Mouse (Mus musculus): ENCODE data around the gene Acox1. TPM values are rescaled to one million over a fixed set of nuclear protein-coding genes. Genes with fewer than 3 reads are reported as not detected.
A peak's percentile ranks its signal among the peaks of the same experiment; 100 is the strongest.

Gene Acox1
- polyA plus RNA-seq, 1 experiment from 2014 or later = 24.5 TPM

DNA sequence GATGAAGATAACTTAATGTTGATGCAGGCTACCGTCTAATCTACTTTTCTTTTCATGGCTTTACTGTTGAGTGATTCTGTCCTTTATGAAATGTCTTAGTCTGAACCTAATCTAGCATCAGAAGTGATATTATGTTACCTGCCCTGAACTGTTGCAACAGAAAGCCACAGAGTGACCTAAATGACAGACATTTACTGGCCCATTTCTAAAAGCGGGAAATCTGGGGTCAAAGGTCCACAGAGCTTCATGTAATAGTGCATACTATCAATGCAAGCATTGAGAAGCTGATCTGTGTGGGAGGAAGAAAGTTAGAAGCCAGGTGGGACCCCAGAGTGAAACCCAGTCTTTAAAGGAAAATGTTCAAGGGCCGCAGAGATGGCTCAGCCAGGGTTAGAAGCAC is 4.3 kb upstream of the Acox1 start:
- no peak overlapping the region for H3K4me3 ChIP-seq
- peaks cover 35% of the 10 kb centered on the region for H3K36me3 ChIP-seq
- no peaks in the 10 kb centered on the region for H3K9me3 ChIP-seq
- no peak overlapping the region for H3K27ac ChIP-seq
- H3K27me3 ChIP-seq (ENCODE audit: insufficient read depth, poor library complexity, severe bottlenecking) = no peaks in the 10 kb centered on the region
- H3K4me1 ChIP-seq = peaks cover 3% of the 10 kb centered on the region
- DNase-seq (ENCODE audit: low spot score) = no peak
- WGBS = 97% methylated on average over 3 of the region's 3 CpGs

DNA sequence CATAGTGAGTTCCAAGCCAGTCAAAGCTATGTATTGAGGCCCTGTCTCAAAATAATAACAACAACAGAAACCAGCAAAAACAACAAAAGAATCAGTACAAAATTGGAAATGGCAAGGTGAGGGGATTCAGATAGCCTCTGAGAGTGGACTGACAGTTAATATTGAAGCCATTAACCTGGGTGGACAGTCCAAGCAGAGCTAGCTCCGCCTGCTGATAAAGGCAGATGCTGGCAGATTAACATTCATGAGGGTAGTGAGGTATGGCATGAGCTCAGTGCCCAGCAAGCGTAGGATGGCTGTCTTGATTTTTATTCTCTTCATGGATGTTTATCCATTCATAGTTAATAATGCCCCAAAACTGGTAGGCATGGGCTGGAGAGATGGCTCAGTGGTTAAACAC is 2.3 kb upstream of the Acox1 start:
- peaks cover 35% of the 10 kb centered on the region for H3K36me3 ChIP-seq
- H3K27me3 ChIP-seq (ENCODE audit: insufficient read depth, poor library complexity, severe bottlenecking) = no peaks in the 10 kb centered on the region
- WGBS = 92% methylated on average over 2 of the region's 2 CpGs
- H3K4me1 ChIP-seq = peaks cover 12% of the 10 kb centered on the region
- DNase-seq (ENCODE audit: low spot score) = no peak
- no peak overlapping the region for H3K27ac ChIP-seq
- no peak overlapping the region for H3K4me3 ChIP-seq
- H3K9me3 ChIP-seq = no peaks in the 10 kb centered on the region

GRCm38 (mm10) chr11:116198132-116198531 is 713 bp downstream of the Acox1 start:
- peak overlapping the region; percentile 99 for H3K27ac ChIP-seq
- peaks cover 16% of the 10 kb centered on the region for H3K4me1 ChIP-seq
- 21% methylated on average over 13 of the region's 13 CpGs for WGBS
- no peaks in the 10 kb centered on the region for H3K9me3 ChIP-seq
- H3K27me3 ChIP-seq (ENCODE audit: insufficient read depth, poor library complexity, severe bottlenecking) = no peaks in the 10 kb centered on the region
- peaks cover 23% of the 10 kb centered on the region for H3K36me3 ChIP-seq
- DNase-seq (ENCODE audit: low spot score) = no peak
- peak overlapping the region; percentile 78 for H3K4me3 ChIP-seq

DNA sequence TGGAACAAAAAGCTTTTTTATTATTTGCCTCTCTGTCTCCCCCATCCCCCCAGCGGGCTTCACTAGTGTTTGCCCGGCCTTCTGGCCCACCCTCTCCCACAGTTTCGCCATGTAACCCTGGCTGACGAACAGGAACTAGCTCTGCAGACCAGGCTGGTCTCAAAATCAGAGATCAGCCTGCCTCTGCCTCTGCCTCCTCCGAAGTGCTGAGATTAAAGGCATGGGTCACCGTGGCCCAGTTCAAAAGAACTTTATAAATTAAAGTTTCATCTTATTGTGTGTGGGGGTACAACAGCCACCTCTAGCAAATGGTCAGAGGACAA is 1.3 kb downstream of the Acox1 start:
- peaks cover 23% of the 10 kb centered on the region for H3K36me3 ChIP-seq
- H3K4me1 ChIP-seq = peaks cover 16% of the 10 kb centered on the region
- H3K9me3 ChIP-seq = no peaks in the 10 kb centered on the region
- peak overlapping the region; percentile 78; the same call in 1 of the 2 replicates for H3K4me3 ChIP-seq
- DNase-seq (ENCODE audit: low spot score) = no peak
- peak overlapping the region; percentile 99; the same call in 1 of the 2 replicates for H3K27ac ChIP-seq
- no peaks in the 10 kb centered on the region for H3K27me3 ChIP-seq (ENCODE audit: insufficient read depth, poor library complexity, severe bottlenecking)
- WGBS = 89% methylated on average over 6 of the region's 6 CpGs

DNA sequence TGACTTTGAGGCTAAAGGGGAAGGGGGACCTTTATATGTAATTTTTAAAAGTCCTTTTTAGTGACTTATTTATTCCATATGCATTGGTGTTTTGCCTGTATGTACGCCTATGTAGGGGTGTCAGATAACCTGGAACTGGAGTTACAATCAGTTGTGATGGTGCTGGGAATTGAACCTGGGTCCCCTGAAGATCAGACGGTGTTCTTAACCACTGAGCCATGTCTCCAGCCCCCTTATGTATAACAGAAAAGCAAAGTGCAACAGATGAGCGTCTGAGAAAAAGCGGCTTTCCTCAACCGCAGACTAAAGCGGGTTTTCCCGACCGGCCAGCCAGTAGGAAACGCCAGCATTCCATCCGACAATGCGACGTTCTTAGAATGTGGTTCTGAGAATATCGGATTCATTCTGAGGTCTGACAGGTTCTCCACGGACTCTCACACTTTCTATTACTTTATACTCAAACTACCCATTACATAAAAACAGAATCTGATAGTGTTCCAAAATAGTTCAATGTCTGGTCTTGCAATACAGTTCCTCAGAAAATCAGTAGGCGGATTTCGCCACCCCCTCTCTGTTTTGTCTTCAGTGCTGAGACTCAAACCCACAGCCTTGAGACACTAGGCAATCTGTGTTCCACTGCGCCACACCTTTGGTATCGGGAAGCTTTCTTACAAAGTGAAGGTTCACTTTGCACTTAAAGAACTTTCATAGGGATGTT is 1.8 kb downstream of the Acox1 start:
- WGBS = 93% methylated on average over 18 of the region's 18 CpGs
- no peaks in the 10 kb centered on the region for H3K27me3 ChIP-seq (ENCODE audit: insufficient read depth, poor library complexity, severe bottlenecking)
- no peaks in the 10 kb centered on the region for H3K9me3 ChIP-seq
- DNase-seq (ENCODE audit: low spot score) = no peak
- peaks cover 23% of the 10 kb centered on the region for H3K36me3 ChIP-seq
- no peak overlapping the region for H3K4me3 ChIP-seq
- no peak overlapping the region for H3K27ac ChIP-seq
- H3K4me1 ChIP-seq = peaks cover 16% of the 10 kb centered on the region

GRCm38 (mm10) chr11:116196336-116196735 is 2.5 kb downstream of the Acox1 start:
- H3K27ac ChIP-seq = no peak overlapping the region
- H3K36me3 ChIP-seq = peaks cover 24% of the 10 kb centered on the region
- no peak overlapping the region for H3K4me3 ChIP-seq
- no peak for DNase-seq (ENCODE audit: low spot score)
- no peaks in the 10 kb centered on the region for H3K9me3 ChIP-seq
- H3K27me3 ChIP-seq (ENCODE audit: insufficient read depth, poor library complexity, severe bottlenecking) = no peaks in the 10 kb centered on the region
- H3K4me1 ChIP-seq = peaks cover 16% of the 10 kb centered on the region
- 86% methylated on average over 3 of the region's 3 CpGs for WGBS

DNA sequence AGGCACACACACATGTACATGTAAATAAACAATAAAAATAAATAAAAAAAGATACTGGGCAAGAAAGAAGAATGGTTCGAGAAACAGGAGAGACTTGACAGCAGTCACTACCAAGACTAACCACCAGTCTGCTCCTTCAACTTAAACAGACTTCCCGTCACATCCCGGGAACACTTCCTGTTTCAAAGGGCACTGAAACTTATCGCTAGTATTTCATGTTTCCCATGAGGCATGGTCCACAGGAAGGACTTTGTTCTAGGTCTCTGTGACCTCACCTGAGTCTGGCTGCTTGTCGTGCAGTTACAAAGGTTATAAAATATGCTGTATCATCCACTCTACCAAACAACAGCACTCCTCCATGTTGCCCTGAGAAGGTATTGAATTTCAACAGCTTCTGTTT is 3.6 kb downstream of the Acox1 start:
- Histone ChIP-seq H3K27ac (no peak overlapping the region), H3K4me1 (peaks cover 16% of the 10 kb centered on the region), H3K27me3 (ENCODE audit: insufficient read depth, poor library complexity, severe bottlenecking) (no peaks in the 10 kb centered on the region), H3K36me3 (peaks cover 33% of the 10 kb centered on the region), H3K4me3 (no peak overlapping the region), H3K9me3 (no peaks in the 10 kb centered on the region)
- 61% methylated on average over 5 of the region's 5 CpGs for WGBS
- no peak for DNase-seq (ENCODE audit: low spot score)

GRCm38 (mm10) chr11:116194619-116195018 is 4.2 kb downstream of the Acox1 start:
- Histone ChIP-seq H3K4me3 (no peak overlapping the region), H3K9me3 (no peaks in the 10 kb centered on the region), H3K27ac (no peak overlapping the region), H3K4me1 (peaks cover 15% of the 10 kb centered on the region), H3K36me3 (peaks cover 38% of the 10 kb centered on the region), H3K27me3 (ENCODE audit: insufficient read depth, poor library complexity, severe bottlenecking) (no peaks in the 10 kb centered on the region)
- DNase-seq (ENCODE audit: low spot score) = no peak
- WGBS = 86% methylated on average over 8 of the region's 8 CpGs

DNA sequence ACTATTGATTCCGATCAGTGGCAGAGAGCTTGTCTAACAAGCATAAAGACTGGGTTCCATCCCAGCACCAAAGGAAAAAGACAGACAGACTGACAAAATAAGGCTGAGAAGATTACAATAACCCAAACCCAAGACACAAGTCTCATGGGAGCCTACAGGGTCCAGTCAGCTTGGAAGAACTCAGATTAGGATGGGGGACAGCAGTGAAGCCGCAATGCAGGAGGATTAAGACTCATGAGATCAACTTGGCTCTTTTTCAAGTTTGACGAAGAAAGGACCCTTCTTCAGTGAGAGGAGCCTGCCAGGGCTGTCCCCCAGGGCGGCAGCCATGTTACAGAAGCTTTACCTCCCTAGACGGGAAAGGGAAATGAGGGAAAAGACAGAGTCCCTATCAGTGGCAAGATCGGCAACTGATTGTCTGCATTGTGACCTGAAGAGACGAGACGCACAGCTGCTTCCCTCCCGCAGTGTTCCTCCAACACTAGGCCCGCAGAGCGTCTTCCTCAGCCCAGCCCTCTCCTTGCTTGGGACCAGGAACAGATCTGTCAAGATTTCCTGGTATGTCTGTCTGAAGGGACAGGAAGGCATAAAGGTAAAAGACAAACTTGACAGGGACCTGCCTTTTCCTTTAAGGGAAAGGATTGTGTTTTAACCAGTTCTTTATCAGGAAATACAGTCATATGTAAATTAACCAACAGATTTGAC is 11.5 kb downstream of the Acox1 start:
- H3K9me3 ChIP-seq = no peaks in the 10 kb centered on the region
- WGBS = 52% methylated on average over 11 of the region's 11 CpGs
- peaks cover 12% of the 10 kb centered on the region; the same call in 1 of the 2 replicates for H3K4me1 ChIP-seq
- no peaks in the 10 kb centered on the region for H3K27me3 ChIP-seq (ENCODE audit: insufficient read depth, poor library complexity, severe bottlenecking)
- no peak for DNase-seq (ENCODE audit: low spot score)
- H3K36me3 ChIP-seq = peaks cover 64% of the 10 kb centered on the region
- H3K27ac ChIP-seq = no peak overlapping the region
- no peak overlapping the region for H3K4me3 ChIP-seq

DNA sequence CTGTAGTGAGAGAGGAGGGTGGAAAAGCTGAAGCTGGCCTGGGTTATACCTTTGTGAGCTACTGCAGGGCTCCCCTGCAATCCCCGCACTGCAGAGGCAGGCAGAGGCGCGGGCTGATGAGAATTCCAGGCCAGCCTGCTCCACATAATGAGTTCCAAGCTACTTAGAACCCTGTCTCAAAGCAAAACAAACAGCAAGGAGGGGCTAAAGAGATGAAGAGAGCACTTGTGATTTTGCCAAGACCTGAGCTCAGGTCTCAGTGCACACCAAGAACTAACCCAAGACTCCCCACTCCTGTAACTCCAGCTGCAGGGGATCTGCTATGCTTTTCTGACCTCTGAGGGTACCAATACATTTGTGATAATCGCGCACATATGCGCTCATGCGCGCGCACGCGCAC is 12.5 kb downstream of the Acox1 start:
- no peak overlapping the region for H3K27ac ChIP-seq
- H3K4me3 ChIP-seq = no peak overlapping the region
- 95% methylated on average over 11 of the region's 11 CpGs for WGBS
- DNase-seq (ENCODE audit: low spot score) = no peak
- no peaks in the 10 kb centered on the region for H3K9me3 ChIP-seq
- no peaks in the 10 kb centered on the region for H3K27me3 ChIP-seq (ENCODE audit: insufficient read depth, poor library complexity, severe bottlenecking)
- peaks cover 71% of the 10 kb centered on the region for H3K36me3 ChIP-seq
- H3K4me1 ChIP-seq = peaks cover 12% of the 10 kb centered on the region; the same call in 1 of the 2 replicates

DNA sequence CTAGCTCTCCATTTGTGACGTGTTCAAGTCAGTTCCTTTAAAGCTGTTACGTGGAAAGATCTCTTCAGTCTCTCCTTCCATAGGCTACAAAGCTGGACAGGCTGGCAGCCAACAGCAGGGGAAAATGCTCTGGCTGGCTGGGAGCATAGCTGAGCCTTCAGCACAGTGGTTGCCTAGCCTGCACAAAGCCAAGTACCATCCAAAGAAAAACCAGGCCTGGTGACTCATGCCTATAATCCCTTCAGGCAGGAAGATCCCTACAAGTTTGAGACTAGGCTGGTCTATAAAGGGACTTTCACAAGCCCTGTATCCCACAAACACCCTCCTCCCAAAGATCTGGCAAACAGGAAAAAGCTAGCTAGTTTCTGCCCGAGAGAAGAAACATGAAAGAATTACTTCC is 13.0 kb downstream of the Acox1 start:
- Histone ChIP-seq H3K27me3 (ENCODE audit: insufficient read depth, poor library complexity, severe bottlenecking) (no peaks in the 10 kb centered on the region), H3K4me1 (peaks cover 12% of the 10 kb centered on the region; the same call in 1 of the 2 replicates), H3K36me3 (peaks cover 69% of the 10 kb centered on the region), H3K4me3 (no peak overlapping the region), H3K27ac (no peak overlapping the region), H3K9me3 (no peaks in the 10 kb centered on the region)
- DNase-seq (ENCODE audit: low spot score) = no peak
- WGBS = 86% methylated on average over 3 of the region's 3 CpGs

- no peaks in the 10 kb centered on the region for H3K9me3 ChIP-seq
- no peaks in the 10 kb centered on the region for H3K27me3 ChIP-seq (ENCODE audit: insufficient read depth, poor library complexity, severe bottlenecking)
- H3K4me1 ChIP-seq = no peaks in the 10 kb centered on the region
- no peak overlapping the region for H3K27ac ChIP-seq
- no peak overlapping the region for H3K4me3 ChIP-seq
- H3K36me3 ChIP-seq = peaks cover 89% of the 10 kb centered on the region
- no peak for DNase-seq (ENCODE audit: low spot score)
- WGBS = 89% methylated on average over 20 of the region's 20 CpGs
These were observed 20.3 kb downstream of the Acox1 start for GRCm38 (mm10) chr11:116178411-116179121.

DNA sequence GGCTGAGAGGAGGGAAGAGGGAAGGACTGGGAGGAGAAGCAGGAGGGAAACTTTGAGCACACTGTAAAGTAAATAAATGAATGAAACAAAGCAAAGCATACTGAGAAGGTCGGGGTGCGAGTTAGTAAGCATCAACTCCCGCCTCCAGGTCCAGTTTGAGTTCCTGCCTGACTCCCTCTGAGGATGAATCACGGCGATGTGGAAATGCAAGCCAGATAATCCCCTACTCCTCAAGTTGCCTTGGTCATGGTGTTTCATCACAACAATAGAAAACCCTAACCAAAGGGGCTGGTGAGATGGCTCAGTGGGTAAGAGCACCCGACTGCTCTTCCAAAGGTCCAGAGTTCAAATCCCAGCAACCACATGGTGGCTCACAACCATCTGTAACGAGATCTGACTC is 22.8 kb downstream of the Acox1 start:
- no peak for DNase-seq (ENCODE audit: low spot score)
- Histone ChIP-seq H3K27me3 (ENCODE audit: insufficient read depth, poor library complexity, severe bottlenecking) (no peaks in the 10 kb centered on the region), H3K9me3 (no peaks in the 10 kb centered on the region), H3K4me1 (no peaks in the 10 kb centered on the region), H3K27ac (no peak overlapping the region), H3K36me3 (peaks cover 94% of the 10 kb centered on the region), H3K4me3 (no peak overlapping the region)
- 81% methylated on average over 7 of the region's 7 CpGs for WGBS

Data from heart, embryonic 10.5 days (tissue).